Mouse (Mus musculus): ENCODE measurements around the gene Mthfd1l.

The Mthfd1l gene

DNA sequence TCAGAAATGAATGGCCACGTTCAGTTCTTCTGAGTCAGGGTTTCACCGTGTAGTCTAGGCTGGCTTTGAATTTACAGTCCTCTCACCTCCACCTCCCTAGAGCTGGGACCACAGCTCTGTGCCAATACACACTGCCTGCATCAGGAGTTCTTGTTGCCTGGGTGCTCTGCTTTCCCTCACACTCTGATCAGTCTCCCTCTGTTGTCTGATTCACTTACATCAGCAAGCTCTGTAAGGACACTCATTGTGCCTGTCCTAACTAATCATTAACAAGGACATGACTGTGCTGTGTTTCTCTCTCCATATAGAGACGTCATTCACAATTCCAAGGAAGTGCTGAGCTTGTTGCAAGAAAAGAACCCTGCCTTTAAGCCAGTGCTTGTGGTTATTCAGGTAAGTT is 5.4 kb downstream of the Mthfd1l start:
- peak; percentile 48 to 51 for DNase-seq

DNA sequence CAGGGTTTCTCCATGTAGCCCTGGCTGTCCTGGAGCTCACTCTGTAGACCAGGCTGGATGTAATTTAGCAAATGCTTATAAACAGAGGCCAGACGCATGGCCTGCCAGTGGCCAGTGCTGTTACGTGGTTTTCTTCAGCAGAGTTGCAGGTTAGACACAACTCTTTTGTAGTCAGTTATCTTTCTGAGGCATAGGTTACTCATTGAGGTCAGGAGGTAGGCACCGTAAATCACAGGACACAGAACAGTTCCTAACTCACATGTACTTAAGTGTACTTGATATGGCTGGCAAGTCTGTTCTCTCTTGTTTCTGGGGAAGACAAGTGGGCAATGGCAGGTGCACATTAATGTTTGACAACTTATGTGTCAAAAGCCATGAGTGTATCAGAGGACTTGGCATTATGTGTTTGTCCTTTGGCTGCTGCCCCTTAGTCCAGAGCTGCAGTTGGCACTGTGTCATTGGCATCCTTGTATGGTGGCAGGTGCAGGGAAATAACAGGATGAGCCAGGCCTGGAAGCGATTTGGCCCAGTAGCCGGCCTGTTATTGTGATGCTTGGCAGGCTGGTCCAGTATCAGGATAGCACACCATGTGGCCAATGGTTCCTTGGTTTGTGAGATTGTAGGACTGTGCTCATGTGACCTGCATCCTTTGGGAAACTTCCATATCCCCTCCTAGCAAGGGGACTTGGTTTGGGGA is 6.0 kb downstream of the Mthfd1l start:
- DNase-seq = peak; percentile 97

DNA sequence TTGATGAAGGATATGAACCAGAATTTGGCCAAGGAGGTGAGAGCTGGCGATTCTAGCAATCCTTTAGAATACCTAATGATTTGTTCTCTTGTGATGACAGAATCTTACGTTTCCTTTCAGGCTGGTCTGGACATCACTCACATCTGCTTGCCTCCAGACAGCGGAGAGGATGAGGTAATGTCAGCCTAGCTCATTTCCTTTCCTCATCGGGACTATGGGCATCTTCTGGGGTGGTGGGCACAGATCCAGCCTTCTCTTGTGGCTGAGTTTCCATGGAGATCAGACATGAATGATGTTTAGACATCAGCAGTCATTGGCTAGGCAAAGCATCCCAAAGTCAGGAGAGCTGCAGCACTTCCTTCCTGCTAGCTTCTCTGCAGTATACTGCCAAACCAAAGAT is 7.3 kb downstream of the Mthfd1l start:
- DNase-seq = peak; percentile 59 to 63

DNA sequence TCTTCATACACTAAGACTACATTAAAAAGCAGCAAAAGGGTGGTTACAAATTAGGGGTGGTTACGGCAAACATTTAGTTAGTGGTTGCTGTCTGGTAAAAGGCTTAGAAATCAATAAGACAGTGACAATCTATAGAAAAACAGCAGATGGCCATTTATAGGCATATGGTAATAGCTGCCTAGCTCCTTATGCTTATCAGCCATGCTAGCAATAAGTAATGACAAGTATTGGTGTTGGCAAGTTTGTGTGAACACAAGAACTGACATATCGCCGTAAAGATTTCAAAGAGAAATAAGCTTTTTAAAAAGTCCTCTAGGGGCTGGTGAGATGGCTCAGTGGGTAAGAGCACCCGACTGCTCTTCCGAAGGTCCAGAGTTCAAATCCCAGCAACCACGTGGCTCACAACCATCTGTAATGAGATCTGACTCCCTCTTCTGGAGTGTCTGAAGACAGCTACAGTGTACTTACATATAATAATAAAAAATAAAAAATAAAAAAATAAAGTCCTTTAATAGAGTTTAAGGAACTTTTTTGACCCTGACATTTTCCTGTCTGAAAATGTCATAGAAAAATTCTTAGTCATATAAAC is 17.5 kb downstream of the Mthfd1l start:
- DNase-seq = no peak

DNA sequence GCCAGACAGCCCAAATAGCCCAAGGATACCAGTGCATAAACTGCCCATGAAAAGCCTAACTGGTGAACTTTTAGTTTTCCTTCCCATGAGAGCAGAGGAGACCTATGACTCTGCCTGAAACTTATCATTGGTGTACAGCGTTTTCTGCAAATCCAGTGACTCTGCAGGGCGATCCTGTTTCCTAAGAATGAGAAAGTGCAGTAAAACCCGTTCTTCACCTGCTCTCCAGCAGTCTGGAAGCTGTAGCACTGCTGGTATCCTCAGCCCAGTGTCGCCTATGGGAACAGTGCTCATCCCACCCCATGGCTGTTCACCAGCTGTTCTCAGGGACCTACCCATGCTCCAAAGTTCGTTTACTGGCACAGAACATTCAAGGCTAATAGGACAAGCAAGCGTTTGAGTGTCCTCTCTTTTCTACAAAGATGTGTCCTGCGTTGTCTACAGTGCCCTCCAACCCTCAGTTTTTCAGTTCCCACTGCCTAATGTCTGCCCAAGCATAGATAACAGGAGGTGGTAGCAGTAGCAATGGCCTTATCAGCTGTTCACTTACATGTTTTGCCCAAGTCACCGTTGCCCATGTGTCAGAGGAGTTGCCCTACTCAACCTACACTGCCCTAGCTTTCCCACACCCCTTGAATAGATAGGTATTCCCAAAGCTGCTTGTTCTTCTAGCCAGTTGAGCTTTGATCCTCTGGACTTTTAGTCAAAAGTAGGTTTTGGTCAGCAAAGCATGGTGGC is 20.6 kb downstream of the Mthfd1l start:
- no peak for DNase-seq

DNA sequence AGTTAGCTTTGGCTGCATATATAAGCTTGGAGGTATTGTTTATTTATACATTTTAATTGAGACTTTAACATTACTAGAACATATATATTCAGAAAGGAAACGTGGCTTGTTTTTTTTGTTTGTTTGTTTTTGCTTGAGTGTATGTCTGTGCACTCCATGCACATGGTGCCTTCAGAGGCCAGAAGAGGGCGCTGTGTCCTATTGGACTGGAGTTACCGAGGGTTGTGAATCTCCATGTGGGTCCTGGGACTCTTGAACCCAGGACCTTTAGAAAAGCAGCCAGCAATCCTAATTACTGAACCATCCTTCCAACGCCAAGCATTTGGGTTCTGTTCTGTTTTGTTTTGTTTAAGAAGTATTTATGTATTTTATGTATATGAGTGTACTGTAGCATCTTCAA is 22.4 kb downstream of the Mthfd1l start:
- DNase-seq = no peak

DNA sequence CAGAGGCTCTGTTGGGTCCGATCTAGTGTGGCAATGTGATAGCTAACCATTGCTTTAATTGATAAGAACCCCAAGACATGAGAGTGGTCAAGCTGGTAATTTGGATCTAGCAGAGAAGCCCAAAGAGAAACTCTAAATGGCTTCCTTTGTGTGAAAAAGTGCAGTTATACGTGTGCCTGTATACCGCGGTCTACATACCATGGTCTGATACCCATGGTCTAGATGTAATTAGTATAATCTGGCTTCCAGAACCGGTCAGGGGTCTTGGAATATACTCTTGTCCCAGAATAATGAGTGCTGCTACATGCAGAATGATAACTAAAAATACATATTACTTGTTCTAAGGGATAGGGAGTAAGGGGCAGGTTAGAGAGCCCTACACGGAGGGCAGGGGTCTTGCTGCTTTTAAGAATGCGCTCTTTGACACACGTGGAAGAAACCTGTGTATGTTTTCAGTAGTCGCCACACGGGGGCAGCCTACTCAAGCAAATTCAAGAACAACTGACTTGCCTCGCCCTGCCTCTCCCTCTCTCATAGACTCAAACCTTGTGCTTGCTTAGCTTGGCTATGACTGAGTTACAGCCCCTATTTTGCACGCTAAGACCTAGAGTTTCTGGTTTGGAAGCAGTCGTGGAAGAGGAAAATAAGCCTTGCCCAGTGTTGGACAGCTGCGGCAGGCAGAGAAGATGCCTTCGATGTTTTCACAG is 23.4 kb downstream of the Mthfd1l start:
- peak; percentile 82 to 83 for DNase-seq

DNA sequence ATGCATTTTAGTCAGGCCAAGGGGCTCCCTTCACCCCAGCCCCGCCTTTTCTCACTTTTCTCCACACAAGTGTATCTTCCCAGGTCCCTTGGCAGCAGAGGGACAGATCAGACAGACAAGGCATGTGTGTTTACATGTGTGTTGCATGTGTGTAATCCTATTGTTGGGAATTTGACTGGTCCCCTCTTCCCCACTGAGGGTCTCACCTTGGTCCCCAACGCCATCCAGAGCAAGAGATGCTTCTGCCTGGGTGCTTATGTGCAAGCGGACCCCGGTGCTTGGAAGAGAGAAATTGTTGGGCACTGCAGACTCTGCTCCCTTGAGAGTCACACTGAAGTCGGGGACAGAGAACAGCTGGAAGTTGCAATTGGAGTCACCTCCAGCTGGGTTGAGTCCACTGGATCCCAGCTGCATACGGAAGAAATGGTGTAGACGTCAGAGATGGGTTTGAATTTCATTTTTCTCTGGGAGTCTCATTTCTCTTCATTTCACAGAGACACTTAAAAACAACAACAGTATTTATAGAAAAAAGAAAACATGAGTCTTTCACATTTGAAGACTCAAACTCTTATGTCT is 25.0 kb downstream of the Mthfd1l start:
- DNase-seq = no peak

DNA sequence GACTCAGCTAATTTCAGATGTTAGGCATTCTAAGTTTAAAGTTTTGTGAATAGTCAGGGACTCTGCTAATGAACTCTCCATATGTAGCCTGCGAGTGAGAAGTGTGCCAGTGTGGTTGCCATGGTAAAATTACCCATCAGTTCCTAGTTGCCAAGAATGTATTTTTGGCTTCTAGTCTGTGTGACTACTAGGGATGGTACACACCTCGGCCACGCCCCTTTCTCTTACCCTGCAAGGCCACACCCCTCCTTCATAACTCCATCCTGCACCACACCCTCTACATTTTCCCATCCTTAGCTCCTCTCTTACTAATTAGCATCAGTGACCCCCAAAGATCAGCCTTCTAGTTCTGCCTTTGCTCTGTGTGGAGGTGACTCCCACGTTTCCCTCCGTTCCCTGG is 29.8 kb downstream of the Mthfd1l start:
- no peak for DNase-seq

DNA sequence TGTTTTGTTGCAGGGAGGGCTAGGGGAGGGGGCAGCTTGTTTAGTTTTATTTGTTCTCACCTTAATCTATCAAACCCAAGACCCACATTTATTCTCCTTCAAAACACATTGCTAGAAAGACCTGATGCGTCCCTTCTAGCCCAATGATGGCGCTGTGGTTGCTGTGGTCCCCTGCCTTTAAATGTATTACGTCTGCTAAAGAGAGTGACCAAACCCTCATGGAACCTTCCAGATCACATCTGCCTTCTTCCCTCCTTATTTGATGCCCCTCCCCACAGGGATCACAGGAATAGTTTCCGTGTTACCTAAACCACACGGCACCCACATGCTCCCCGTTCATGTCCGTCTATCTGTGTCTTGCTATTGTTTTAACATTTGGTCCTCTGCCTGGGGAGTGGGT is 32.3 kb downstream of the Mthfd1l start:
- DNase-seq = no peak

DNA sequence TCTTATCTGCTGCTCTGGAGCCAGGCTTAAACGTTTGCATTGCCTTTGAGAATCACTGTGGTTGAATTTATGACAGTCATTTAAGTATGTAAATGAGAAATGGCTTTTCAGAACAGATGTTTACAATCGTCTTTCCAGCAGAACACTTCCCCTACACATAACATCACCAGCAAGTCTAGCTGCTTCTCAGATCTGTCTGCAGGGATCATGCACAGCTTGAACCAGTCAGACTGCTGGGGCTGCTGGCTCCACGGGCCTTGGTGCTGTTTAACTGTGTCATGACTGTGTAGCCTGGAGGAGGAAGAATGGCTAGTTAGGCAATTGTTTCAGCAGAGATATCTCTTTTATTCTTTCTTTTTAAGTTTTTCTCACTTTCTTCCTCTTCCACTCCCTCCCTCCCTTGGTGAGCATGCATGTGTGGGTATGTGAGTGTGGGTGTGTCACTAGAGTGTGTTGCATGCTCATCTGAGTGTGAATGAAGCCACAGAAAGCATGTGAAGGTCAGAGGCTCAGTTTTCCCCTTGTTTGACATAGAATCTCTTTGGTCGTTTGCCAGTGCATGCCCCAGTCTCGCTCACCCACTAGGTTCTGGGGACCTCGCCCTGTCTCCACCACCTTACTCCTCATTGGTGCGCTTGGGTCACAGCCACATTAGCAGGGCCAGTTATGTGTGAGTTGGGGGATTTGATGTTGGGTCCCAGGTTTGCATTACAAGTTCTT is 33.5 kb downstream of the Mthfd1l start:
- DNase-seq = no peak

DNA sequence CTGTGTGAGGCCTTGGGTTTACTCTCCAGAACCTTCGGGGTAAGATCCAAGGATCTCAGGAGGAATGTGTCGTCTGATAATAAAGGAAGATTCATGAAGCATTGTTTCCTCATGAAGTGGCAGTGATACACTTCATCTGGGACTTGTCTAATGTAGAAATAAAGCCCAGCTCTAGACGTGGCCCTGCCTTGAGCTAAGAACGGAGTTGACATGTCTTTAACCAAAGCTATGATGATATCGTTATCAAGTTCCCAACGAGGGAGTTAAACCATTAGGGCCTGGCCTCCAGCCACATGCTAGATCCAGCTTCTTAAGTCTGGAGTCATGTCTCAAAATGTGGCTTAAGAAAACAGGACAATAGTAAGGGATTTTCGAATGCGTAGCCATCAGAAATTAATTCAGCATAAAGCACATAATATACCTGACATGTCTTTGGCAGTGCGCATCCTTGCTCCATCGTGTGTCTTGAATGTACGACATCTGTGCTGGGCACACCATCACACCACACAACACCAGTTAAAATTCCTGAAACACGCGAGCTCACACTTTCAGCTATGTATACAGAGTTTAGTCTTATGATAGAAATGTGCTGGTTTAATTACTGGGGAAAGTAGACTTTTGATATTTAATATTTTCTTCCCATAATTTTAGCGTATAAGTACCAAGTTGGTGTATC is 49.8 kb downstream of the Mthfd1l start:
- no peak for DNase-seq

DNA sequence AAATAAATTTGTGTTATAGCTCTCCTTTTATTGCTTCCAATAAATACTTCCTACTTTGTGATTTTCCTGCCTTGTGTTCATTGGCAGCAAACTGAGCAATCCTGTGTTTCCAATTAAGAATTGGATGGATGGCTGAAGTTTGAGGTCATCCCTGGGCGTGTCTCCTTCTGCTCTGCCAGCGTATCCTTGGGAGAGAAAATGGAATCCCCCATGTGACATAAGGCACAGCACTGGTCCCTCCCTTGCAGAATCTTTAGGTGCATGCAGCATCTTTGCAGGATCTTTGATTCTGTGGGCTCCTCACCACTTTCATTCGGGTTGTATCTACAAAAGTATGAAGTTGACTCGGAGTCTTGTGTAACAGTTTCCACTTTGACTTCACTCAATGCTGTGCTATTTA is 53.7 kb downstream of the Mthfd1l start:
- DNase-seq = no peak

DNA sequence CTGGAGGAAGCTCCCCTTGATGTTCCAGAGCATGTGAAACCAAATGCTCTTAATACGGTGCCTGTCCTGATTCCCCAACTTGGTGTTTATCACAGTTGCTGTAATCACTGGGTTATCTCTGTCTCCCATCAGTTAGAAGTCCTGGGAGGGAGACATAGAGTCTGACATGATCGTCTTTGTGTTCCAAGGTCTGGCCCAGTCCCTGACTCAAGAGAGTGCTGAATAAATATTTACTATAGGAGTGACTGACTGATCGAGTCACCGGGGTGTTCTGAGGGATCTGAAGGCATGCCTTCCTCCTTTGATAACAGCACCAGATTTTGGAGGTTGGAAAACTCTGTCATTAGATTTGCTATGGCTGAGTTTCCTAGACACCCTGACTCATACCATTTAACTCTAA is 54.5 kb downstream of the Mthfd1l start:
- DNase-seq = no peak

DNA sequence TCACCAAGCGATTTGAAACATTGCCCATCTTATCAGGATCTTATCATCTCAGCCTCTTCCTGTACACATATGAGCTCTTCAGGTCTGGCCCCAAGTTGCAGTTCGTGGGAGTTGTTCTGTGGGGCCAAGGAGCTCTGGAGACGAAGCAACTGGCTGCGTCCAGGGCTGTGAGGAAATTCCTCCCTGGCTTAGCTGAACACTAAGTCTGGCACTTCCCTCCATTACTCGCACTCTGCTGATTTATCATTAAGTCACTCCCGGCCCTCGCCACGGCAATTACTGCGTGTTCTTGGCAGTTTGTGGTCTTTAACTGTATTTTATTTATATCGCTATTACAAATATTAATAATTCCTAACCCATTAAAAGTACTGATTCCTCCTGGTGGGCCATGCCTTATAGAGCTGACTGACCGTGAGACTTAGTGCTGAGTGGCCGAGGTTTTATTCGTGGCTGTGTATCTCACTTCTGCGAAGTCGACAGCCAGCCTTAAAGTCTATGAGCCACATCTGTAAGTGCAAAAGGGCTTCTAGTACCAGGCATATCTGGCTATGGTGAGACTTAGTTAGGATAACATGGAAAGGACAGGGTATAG is 56.0 kb downstream of the Mthfd1l start:
- DNase-seq = no peak

DNA sequence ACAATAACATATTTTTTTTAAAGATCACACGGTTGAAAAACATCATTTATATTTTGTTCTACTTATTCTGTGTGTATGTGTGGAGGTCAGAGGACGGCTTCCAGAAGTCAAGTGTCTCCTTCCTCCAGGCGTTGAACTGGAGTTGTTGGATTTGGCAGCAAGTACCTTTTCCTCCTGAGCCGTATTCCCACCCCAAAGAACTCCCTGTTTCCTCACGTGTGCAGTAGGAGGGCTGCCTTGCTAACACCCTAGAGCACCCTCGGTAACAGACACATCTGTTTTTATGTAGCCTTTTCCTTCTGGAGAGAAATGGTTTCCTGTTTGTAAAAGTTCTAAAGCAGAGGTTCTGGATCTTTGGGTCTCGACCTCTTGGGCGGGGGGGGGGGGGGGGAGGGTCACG is 60.8 kb downstream of the Mthfd1l start:
- DNase-seq = no peak

DNA sequence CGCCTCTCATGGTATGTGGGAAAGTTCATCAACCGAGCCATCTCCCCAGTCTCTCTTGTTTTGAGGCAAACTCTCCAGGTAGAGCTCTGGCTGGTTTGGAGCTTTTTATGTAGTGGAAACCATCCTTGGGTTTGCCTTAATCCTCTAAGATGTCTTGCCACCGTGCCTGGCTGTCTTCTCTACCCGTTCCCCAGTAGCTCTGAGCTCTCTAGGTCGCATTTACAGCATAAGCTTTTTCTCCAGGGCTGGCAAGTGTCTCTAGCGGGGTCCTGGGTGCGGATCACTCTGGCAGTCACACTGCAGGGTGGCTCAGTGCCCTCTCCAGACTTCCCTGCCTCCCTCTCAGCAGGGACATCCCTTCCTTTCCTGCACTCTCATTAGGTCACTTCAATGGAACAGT is 63.6 kb downstream of the Mthfd1l start:
- no peak for DNase-seq

DNA sequence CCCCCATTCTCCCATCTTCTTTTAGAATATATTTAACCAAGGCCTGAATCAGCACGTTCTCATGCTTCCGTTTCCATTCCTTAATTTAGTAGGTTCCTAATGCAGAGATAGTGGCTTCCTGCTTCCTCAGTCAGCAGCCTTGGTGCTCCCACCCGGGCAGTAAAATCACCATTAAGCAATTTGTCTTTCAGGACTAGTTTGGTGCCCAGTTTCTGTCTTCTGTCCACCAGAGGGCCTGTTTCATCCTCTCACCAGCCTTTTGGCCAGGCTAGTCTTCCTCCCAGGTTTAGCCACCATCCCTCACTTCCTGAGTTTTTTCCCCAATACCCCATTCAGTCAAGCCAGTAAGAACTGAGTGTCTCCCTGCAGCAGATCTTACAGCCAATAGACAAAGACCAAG is 64.1 kb downstream of the Mthfd1l start:
- peak; percentile 62 to 65 for DNase-seq

DNA sequence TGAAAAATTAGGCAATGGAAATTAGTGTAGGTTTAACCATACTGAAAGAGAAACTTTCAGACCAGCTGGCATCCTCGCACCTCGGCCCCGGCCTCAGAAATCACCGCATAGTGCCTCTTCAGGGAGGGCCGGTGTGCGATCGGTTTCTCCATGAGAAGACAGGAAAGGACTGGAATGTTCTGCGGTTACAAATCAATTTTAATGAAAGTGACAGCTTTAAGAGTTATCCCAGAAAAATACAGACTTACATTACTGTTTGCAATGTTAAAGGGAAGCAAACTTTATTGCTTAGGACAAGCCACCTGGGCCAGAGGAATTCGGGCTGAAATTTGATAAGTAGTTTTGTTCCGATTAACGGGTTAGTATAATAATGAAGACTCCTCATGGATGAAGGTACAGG is 65.7 kb downstream of the Mthfd1l start:
- no peak for DNase-seq

DNA sequence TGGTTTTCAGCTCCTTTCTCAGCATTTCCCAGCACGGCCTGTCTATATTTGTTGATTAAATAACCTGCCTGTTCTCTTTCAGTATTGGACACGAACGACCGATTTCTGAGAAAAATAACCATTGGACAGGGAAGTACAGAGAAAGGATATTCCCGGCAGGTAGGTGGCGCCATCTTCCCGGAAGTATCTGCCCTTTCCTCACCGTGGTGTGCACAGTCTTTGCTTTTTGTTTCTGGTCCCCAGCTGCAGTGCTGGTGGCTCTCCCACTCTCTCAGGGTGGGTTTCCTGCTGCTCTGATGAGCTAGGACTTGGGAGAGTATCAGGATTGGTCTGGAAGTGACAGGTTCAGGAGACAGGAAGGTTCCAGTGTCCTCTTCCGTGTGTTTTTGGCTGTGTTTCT is 68.8 kb downstream of the Mthfd1l start:
- peak; percentile 86 to 88 for DNase-seq

DNA sequence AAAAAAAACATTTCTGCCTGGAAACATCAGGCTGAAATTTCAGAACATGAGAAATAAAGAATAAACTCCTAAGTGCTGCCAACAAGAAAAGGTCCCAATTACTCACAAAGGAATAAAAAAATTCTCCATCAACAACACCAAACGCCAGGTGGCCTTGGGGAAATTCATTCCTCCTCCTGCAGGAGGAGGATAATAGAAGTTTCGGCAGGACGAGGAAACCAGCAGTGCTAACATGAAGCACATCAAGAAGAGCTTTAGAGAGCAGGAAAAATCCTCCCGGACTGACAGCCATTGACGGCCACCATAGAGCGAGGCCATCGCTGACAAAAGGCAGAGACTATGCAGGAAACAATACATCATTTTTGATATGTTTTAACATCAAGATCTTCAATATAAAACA is 71.5 kb downstream of the Mthfd1l start:
- DNase-seq = no peak

DNA sequence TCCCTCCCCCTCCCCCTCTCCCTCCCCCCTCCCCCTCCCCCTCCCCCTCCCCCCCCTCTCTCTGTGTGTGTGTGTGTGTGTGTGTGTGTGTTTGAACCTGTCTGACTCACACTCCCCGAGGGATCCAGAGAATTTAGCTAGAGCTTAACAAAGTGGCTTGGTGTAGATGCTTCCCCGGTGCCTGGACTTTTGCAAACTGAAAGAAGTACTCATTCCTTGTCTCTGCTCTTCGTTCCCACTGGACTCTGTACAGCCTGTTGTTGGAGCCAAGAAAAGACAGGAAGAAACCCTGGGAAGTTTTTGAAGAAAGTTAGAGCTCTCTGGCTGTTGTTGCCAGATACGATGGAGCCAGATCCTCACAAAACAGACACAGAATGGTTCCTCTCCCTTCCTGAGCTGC is 73.6 kb downstream of the Mthfd1l start:
- no peak for DNase-seq
